Mouse (Mus musculus) heart, adult 2 months (tissue): ENCODE results near the gene Olfr525.

ENCODE experiments used
- CTCF ChIP-seq: fragments of 200-600 bp; IDR thresholded peaks from 2 replicates; pipeline ENCODE4 v1.8.1; 2022; ENCODE audit warnings: antibody characterized with exemption, mild to moderate bottlenecking, moderate library complexity
- EP300 ChIP-seq: fragments of 200-500 bp; IDR thresholded peaks from 2 replicates; pipeline ENCODE4 v1.6.1; 2011; ENCODE audit warnings: low read depth, low read length, control low read depth; ENCODE audit not compliant: insufficient read depth
- POLR2A ChIP-seq: fragments of 200-500 bp; IDR thresholded peaks from 2 replicates; pipeline ENCODE4 v1.6.1; 2011; ENCODE audit warnings: mild to moderate bottlenecking, low read depth, low read length, control low read depth; ENCODE audit not compliant: insufficient read depth

GRCm38 (mm10) chr7:140295746-140296145 lies 24.9 kb upstream of the Olfr525 start:
- TF ChIP-seq CTCF, result no peak
- TF ChIP-seq POLR2A, result no peak
- TF ChIP-seq EP300, result no peak
